Mouse (Mus musculus): ENCODE data around the gene Begain.
A peak's percentile ranks its signal among the peaks of the same experiment; 100 is the strongest.

The Begain gene

DNA sequence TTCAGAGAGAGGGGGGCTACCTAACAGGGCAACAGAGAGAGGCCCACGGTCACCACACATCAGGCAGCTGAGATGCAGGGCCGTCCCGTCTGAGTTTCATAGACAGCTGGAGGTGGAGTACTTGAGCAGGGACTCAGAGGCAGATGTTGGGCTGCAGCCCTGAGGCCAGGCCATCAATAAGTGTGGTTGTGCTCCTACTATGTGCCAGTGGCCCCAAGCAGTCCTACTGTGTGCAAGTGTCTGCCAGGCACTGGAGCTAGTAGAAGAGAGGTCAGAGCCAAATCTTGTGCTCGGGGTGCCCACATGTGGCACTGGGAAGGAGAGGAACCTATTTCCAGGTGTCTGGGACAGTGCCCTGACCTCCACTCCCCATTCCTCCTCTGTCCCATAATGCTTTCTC is 18.1 kb downstream of the Begain start:
- no peak for DNase-seq

- no peak for DNase-seq
These were observed 22.4 kb downstream of the Begain start for GRCm38 (mm10) chr12:109045581-109045980.

GRCm38 (mm10) chr12:109044497-109044896 is 23.5 kb downstream of the Begain start:
- DNase-seq = no peak

- no peak for DNase-seq
These were observed 28.7 kb downstream of the Begain start for GRCm38 (mm10) chr12:109039311-109039710.

GRCm38 (mm10) chr12:109038179-109038819 is 29.7 kb downstream of the Begain start:
- DNase-seq = peak in 1 of 2 experiments; percentile 18

- no peak for DNase-seq
These were observed 31.0 kb downstream of the Begain start for GRCm38 (mm10) chr12:109037026-109037425.

- peak in 1 of 2 experiments; percentile 24 for DNase-seq
These were observed 44.2 kb downstream of the Begain start for GRCm38 (mm10) chr12:109023780-109024179.

GRCm38 (mm10) chr12:109022966-109023365 is 45.1 kb downstream of the Begain start:
- peak in 1 of 2 experiments; percentile 18 for DNase-seq

DNA sequence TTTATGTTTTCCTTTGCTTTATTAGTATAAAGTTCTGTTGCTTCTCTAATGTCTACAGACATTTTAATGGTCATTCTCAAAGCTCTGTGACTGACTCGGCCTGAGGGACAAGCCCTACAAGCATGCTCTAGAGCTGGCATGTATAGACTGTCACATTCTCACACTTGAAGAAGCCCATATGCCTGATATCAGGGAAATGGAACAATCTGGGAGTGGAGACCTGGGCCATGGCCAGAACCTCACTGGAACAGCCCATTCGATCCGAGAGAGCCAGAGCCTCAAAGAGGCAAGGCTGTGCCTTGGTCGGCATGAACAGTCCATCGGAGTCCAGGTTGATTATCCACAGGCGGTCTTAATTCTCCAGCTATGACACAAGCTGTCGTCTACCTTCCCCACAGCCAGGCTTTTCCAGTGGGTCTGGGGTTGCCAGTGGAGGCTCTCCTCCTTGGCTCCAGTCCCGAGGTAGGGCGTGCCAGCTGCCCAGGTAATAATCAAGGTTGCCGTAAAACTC is 45.8 kb downstream of the Begain start:
- DNase-seq = peak; percentile 93 to 94

- DNase-seq = no peak
These were observed 57.9 kb downstream of the Begain start for GRCm38 (mm10) chr12:109010070-109010649.

DNA sequence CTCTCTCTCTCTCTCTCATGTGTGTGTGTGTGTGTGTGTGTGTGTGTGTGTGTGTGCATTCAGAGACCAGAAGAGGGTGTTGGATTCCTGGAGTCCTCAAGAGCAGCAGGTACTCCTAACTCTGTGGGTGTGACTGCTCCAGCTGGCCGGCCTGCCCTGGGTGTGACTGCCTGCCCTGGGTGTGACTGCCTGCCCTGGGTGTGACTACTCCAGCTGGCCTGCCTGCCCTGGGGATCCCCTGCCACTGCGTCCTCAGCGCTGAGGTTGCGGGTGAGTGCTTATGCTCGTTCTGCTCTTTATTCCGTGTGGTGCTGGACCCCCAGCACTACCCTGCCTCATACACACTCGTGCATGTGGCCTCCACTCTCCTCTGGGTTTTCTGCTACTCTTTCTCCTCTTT is 65.0 kb downstream of the Begain start:
- DNase-seq = no peak

GRCm38 (mm10) chr12:108997249-108997648 is 70.8 kb downstream of the Begain start:
- no peak for DNase-seq

- peak; percentile 31 to 37 for DNase-seq
These were observed 71.9 kb downstream of the Begain start for GRCm38 (mm10) chr12:108995976-108996636.

DNA sequence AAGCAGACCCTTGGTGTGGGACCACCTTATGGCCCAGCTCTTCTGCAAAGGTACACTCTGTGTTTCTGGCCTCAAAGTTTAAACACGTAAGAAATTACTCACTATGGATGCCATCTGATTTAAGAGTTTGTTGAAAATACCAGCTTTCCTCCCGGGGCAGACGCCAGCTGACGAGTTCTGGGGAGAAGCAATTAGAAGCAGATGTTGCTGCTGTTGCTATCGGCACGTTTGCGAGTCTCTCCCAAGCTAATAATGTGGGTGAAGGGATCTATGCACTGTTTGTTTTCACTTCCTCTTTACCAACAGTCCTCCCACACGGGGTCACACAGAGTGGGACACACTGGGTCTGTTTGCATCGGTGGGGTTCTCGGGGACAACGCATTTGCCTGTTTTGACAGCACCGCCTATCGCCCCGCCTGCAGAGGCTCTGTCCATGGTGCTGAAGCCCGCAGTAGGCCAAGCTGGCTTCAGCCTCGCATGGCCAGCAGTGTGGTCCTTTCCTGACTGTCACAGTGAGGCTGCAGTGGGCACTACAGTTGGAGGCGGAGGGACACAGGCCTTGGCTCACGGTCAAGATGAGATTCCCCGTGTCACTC is 73.5 kb downstream of the Begain start:
- peak; percentile 12 to 22 for DNase-seq

- DNase-seq = no peak
These were observed 75.0 kb downstream of the Begain start for GRCm38 (mm10) chr12:108993046-108993445.

GRCm38 (mm10) chr12:108990425-108990824 is 77.6 kb downstream of the Begain start:
- DNase-seq = no peak

DNA sequence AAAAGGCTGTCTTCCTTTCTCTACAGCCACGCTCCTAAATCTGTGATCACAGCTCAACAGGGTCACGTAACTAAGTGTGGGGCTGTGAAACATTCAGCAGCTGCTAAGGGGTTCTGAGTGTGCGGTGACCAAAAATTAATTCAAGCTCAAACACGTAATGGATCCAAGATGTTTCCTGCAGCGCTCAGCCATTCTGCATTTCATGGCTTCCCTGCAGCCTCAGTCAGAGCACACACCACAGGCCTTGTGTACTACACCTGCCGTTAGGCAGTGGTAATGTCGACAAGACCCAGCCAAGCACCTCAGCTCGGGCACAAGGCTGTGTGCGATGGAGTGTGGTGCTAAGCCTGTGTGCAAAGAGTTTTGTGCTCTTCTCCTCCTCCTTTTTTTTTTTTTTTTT is 80.6 kb downstream of the Begain start:
- DNase-seq = no peak

DNA sequence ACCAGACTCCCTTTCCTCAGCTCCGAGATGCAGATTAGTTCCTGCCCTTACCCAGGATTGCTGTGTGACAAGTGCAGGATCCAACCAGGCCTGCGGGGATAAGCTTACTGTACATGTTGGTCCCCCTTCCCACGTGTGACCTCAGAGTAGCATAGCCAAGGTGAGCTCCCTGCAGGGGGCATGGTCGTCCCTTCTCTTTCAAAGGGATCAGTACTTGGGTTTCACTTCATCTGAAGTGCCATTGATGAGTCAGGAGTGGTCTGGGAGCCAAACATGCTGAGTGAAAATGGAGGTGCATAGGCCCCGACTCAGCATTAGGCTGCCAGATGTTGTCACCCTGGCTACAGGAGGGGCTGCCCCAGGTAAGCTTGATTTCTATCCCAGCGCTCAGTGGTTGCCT is 83.0 kb downstream of the Begain start:
- no peak for DNase-seq

DNA sequence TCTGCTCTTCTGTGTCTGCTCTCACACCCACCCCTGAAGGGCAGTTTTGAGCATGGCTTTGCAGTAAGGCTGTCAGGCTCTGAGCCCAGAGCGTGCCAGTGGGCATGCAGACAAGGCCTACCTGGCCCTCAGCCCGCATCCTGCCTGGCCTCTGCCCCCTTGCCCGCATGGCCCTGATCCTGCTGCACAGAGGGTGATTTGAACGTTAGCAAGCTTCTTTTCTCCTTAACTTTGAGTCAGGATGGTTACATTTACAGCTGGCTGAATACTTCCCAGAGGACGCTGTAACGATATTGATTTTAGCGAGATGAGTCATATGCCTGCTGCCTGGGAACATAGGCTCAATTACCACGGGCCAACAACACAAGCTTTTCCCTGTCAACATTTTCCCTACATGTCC is 83.5 kb downstream of the Begain start:
- DNase-seq = no peak

- no peak for DNase-seq
These were observed 84.5 kb downstream of the Begain start for GRCm38 (mm10) chr12:108983496-108983895.

DNA sequence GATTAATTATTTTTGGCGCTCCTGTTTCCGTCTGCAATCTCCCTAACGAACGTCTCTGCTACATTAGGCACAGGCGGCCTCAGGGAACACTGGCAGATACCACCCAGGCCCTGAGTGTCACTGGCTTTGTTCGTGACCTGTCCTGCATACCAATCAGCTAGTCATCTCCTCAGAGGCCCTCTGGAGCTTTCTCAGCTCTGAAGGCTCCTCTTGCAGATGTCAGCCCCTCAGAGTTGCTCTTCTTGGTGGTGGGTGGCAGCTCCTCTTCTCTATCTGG is 85.4 kb downstream of the Begain start:
- DNase-seq = no peak
